Mouse (Mus musculus) bone marrow, adult 2 months (tissue): ENCODE measurements around the gene Nr2e1.

Source experiments
- CTCF ChIP-seq: fragments of 200-500 bp; IDR thresholded peaks from 2 replicates; pipeline ENCODE4 v1.5.1; 2011; ENCODE audit warnings: low read length, control low read depth; ENCODE audit not compliant: control insufficient read depth, insufficient read depth
- POLR2A ChIP-seq: fragments of 200-500 bp; IDR thresholded peaks from 2 replicates; pipeline ENCODE4 v1.6.1; 2011; ENCODE audit warnings: low read depth, mild to moderate bottlenecking, control low read depth, low read length, borderline replicate concordance; ENCODE audit not compliant: control insufficient read depth

DNA sequence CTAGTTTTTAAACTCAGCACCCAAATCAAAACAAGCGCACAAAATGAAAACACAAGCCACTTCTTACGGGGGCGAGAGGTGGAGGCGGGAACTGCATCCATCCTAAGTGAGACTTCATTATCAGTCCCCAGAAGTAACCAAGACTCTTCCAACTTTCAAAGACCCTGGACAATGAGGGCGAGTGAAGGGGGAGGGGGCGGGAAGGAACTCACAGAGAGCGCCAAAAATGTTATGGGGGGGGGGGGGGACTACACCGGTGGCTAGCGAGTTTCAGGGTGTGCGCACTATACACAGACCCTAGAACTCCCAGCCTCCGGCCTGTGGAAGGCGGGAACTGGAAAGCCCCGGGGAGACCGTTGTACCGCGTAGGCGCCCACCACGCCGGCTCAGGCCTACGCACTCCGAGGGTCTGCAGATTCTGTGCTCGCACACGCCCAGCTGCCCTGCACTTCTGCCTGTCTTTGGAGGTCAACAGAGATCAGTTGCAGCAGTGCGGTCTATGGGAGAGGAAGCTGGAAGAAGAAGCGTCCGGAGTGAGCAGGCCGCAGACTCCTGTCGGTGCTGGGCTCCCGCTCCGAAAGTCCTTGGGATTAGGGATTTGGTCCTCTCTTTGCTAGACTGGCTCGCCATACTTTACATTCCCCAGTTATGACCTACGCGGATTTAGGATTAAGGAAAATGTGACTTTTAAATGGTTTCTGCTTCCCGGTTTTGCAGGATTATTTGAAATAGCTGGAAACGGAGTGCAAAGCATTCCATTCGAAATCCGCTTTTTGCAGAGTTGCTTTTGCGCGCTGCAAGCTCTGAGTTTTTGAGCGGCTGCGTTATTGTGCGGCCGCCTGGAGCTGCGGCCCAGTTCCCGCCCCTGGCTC, 1.5 kb downstream of the Nr2e1 start:
- no peak for TF ChIP-seq CTCF
- no peak for TF ChIP-seq POLR2A
